Mouse (Mus musculus): ENCODE results near the gene Ap3d1. TPM values are rescaled to one million over a fixed set of nuclear protein-coding genes. Genes with fewer than 3 reads are reported as not detected.

Ap3d1 gene
- polyA plus RNA-seq, 1 experiment from 2014 or later: 77.4 TPM

DNA sequence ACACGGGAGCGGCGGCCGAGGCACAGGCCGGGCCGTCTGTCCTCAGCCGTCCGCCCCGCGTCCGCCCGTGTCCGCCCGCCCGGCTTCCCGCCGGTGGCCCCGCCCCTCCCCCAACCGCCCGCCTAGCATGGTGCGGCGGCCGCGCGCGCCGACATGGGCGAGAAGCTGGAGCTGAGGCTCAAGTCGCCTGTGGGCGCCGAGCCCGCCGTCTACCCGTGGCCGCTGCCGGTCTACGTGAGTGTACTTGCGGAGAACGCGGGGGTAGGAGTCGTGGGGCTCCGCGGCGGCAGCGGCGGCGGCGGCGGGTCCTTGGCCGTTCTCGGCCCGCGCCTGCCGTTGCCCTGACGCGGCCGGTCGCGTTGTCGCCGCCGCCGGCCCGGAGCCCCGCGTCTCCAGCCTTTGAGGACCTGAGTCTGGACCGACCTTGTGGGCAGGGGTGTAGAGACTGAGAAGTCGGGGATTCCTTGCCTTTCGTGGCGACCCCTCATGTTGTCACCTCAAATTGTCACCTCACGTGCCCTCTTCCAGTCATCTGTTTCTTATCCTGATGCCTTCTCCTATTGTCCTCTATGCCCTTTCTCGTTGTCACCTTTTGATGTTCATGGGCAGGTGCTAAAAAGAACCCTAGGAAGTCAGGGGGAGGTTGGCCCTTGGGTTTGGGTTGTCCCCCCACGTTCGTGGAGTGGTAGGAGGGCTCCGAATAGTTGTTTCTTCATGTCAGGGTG, 13.4 kb upstream of the Ap3d1 start:
- WGBS: under 1% methylated on average over 75 of the region's 75 CpGs
- Histone ChIP-seq H3K36me3 (ENCODE audit: control insufficient read depth, insufficient read depth, low read length) (no peaks in the 10 kb centered on the region), H3K4me3 (ENCODE audit: low read depth, low read length) (peak overlapping the region; percentile 93), H3K4me1 (replicated peaks; ENCODE audit: control insufficient read depth, insufficient read depth, low read length) (peaks cover 24% of the 10 kb centered on the region), H3K9ac (ENCODE audit: low read length) (peak overlapping the region; percentile 95), H3K4me2 (ENCODE audit: low read length) (peak overlapping the region; percentile 100), H3K27ac (ENCODE audit: low read depth) (peak overlapping the region; percentile 74), H3K9me3 (ENCODE audit: control insufficient read depth, low read length) (no peaks in the 10 kb centered on the region), H3K27me3 (replicated peaks; ENCODE audit: control insufficient read depth, insufficient read depth, low read length) (no peaks in the 10 kb centered on the region)
- no peak for ATAC-seq (replicated peaks; ENCODE audit: low FRiP score, low TSS enrichment, low read depth)
- no peak for DNase-seq (ENCODE audit: low spot score)

DNA sequence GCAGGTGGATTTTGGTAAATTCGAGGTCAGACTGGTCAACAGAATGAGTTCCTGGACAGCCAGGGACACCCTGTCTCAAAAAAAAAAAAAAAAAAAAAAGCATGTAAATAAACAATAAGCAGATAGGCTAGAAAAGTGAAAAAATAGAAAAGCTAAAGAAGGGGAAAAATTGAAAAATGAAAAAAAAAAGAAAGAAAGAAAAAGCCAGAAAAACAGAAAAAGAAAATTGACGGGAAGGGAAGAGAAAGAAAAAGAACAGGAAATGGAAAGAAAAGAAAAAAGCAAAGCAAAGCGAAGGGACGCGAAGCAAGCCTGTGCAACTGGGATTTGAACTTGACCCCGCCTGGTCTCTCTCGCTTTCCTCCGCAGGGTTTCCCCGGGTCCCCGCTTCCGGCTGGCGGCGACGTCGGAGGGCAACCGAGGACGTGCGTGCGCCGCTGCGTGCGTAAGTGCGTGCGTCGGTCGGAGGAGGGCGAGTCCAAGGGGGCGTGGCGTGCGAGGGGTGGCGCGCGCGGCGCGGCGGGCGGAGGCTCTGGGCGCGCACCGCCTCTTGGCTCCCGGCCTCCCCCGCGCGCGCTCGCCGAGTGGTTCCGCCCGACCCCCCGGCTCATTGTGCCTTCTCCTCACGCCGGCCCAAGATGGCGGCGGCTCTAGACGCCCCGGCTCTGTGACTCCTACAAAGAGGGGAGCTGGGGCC, 12.7 kb upstream of the Ap3d1 start, which contains the start of gene Dot1l:
Dot1l (plus strand) TSS at position 613 of the 697 bp plus-strand sequence.
- Histone ChIP-seq H3K27ac (ENCODE audit: low read depth) (peak within 1 kb of the TSS; percentile 74), H3K9ac (ENCODE audit: low read length) (peak within 1 kb of the TSS; percentile 95), H3K27me3 (replicated peaks; ENCODE audit: control insufficient read depth, insufficient read depth, low read length) (no peaks in the 10 kb centered on the region), H3K36me3 (ENCODE audit: control insufficient read depth, insufficient read depth, low read length) (no peaks in the 10 kb centered on the region), H3K9me3 (ENCODE audit: control insufficient read depth, low read length) (no peaks in the 10 kb centered on the region), H3K4me2 (ENCODE audit: low read length) (peak within 1 kb of the TSS; percentile 100), H3K4me1 (replicated peaks; ENCODE audit: control insufficient read depth, insufficient read depth, low read length) (peaks cover 24% of the 10 kb centered on the region), H3K4me3 (ENCODE audit: low read depth, low read length) (peak within 1 kb of the TSS; percentile 93)
- DNase-seq (ENCODE audit: low spot score) (peak; percentile 99), ATAC-seq (replicated peaks; ENCODE audit: low FRiP score, low TSS enrichment, low read depth) (peak; percentile 87)
- 1% methylated on average over 35 of the region's 57 CpGs for whole genome bisulfite sequencing

DNA sequence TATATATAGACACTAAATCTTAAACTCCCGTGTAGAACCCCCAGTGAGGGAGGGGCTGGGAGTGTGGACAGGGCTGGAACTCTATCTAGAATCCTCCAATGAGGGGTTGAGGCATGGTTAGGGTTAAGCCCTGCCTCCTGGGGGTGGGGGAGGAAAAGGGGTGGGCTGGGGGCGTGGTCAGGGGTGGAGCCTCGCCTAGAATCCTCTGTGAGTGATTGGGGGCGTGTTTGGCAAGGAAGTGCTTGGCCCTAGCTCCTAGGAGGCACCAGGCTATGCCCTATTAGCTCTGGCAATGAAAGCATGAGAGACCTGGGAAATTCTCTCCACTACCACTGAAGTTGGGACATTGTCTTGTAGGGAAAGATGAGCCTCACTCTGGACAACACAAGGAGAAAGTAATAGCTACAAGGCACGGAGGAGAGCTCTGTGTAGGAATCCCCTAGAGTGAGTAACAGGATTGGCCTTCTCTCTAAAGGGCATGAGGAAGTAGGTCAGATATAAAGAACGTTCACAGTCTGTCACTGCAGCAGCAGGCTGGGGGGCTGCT, 10.1 kb upstream of the Ap3d1 start:
- Histone ChIP-seq H3K36me3 (ENCODE audit: control insufficient read depth, insufficient read depth, low read length) (no peaks in the 10 kb centered on the region), H3K4me2 (ENCODE audit: low read length) (peak overlapping the region; percentile 47), H3K9me3 (ENCODE audit: control insufficient read depth, low read length) (no peaks in the 10 kb centered on the region), H3K27me3 (replicated peaks; ENCODE audit: control insufficient read depth, insufficient read depth, low read length) (no peaks in the 10 kb centered on the region), H3K4me3 (ENCODE audit: low read depth, low read length) (peak overlapping the region; percentile 0; the same call in 1 of the 2 replicates), H3K27ac (ENCODE audit: low read depth) (peak overlapping the region; percentile 69), H3K4me1 (replicated peaks; ENCODE audit: control insufficient read depth, insufficient read depth, low read length) (peaks cover 19% of the 10 kb centered on the region), H3K9ac (ENCODE audit: low read length) (no peak overlapping the region)
- ATAC-seq (replicated peaks; ENCODE audit: low FRiP score, low TSS enrichment, low read depth) (peak; percentile 58), DNase-seq (ENCODE audit: low spot score) (peak; percentile 92)
- WGBS: 3% methylated on average over 6 of the region's 6 CpGs

DNA sequence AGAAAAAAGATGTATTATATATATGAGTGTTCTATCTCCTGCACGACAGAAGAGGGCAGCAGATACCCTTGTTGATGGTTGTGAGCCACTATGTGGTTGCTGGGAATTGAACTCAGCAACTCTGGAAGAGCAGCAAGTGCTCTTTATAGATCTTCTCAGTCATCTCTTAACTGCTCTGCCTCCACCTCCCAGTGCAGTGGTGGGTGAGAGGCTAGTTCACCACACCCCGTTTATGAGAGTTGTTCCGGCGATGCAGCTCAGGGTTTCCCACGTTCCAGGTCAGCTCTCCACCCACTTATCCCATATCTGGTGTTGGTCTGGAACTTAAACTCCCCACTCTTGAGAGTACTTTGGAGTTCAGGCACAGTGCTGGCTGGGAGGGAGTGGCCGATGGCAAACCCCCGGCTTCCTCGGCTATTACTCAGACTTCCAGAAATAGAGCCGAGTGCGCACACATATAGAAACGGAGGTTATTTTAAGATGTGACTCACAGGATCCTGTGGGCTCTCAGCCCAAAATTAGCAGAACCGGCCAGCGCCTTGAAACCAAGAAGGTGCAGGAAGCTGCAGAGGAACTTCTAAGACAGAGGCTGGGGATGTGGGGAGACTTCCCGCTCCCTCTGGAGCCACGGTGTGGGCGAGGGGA, 9.2 kb upstream of the Ap3d1 start:
- H3K27ac ChIP-seq (ENCODE audit: low read depth): peak overlapping the region; percentile 69
- H3K4me3 ChIP-seq (ENCODE audit: low read depth, low read length): peak overlapping the region; percentile 0
- no peaks in the 10 kb centered on the region for H3K36me3 ChIP-seq (ENCODE audit: control insufficient read depth, insufficient read depth, low read length)
- H3K9me3 ChIP-seq (ENCODE audit: control insufficient read depth, low read length): no peaks in the 10 kb centered on the region
- DNase-seq (ENCODE audit: low spot score) (peak; percentile 67), ATAC-seq (replicated peaks; ENCODE audit: low FRiP score, low TSS enrichment, low read depth) (no peak)
- no peaks in the 10 kb centered on the region for H3K27me3 ChIP-seq (replicated peaks; ENCODE audit: control insufficient read depth, insufficient read depth, low read length)
- H3K4me2 ChIP-seq (ENCODE audit: low read length): peak overlapping the region; percentile 47
- H3K9ac ChIP-seq (ENCODE audit: low read length): no peak overlapping the region
- H3K4me1 ChIP-seq (replicated peaks; ENCODE audit: control insufficient read depth, insufficient read depth, low read length): peaks cover 11% of the 10 kb centered on the region
- 6% methylated on average over 16 of the region's 16 CpGs for WGBS

DNA sequence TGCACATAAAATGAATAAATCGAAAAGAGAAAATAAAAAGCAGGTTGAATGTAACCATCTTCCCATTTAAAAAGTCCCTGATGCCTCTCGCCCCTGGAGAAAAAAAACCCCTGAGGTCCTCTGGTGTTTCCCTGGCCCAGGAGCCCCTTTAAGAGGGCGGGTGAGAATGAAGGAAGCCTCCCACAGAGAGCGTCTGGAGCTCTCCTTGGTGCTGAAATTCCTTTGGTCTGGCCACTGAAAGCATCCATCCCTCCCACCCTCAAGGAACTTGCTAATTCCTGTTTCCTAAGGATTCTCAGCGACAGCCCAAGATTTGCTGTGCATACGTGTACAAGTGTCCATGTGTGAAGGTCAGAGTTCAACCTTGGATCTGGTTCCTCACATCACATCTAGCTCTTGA, 6.5 kb upstream of the Ap3d1 start:
- Histone ChIP-seq H3K9me3 (ENCODE audit: control insufficient read depth, low read length) (no peaks in the 10 kb centered on the region), H3K27ac (ENCODE audit: low read depth) (no peak overlapping the region), H3K36me3 (ENCODE audit: control insufficient read depth, insufficient read depth, low read length) (no peaks in the 10 kb centered on the region), H3K4me1 (replicated peaks; ENCODE audit: control insufficient read depth, insufficient read depth, low read length) (peaks cover 6% of the 10 kb centered on the region; the same call in 1 of the 2 replicates), H3K4me2 (ENCODE audit: low read length) (no peak overlapping the region), H3K9ac (ENCODE audit: low read length) (no peak overlapping the region), H3K27me3 (replicated peaks; ENCODE audit: control insufficient read depth, insufficient read depth, low read length) (no peaks in the 10 kb centered on the region), H3K4me3 (ENCODE audit: low read depth, low read length) (no peak overlapping the region)
- peak; percentile 86 for DNase-seq (ENCODE audit: low spot score)
- WGBS: 10% methylated on average over 6 of the region's 6 CpGs
- no peak for ATAC-seq (replicated peaks; ENCODE audit: low FRiP score, low TSS enrichment, low read depth)

DNA sequence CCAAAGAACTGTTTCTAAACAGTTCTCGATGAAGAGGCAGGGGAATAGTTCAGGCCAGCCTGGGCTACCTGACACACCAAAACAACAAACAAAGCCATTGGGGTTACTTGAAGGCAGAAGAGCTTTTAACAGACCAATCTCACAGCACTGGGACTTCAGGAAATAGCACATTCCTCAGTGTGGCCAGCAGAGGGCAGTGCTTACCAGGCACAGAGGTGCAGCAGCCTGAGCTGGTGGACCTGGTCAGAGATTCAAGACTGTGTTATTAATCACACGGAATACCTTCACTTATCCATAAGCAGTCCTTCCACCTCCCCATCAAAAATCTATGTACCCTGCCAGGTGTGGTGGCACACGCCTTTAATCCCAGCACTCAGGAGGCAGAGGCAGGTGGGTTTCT, 5.3 kb upstream of the Ap3d1 start:
- no peaks in the 10 kb centered on the region for H3K27me3 ChIP-seq (replicated peaks; ENCODE audit: control insufficient read depth, insufficient read depth, low read length)
- no peak overlapping the region for H3K9ac ChIP-seq (ENCODE audit: low read length)
- 13% methylated on average over 3 of the region's 3 CpGs for WGBS
- DNase-seq (ENCODE audit: low spot score): peak; percentile 79
- H3K4me1 ChIP-seq (replicated peaks; ENCODE audit: control insufficient read depth, insufficient read depth, low read length): peaks cover 7% of the 10 kb centered on the region
- H3K36me3 ChIP-seq (ENCODE audit: control insufficient read depth, insufficient read depth, low read length): no peaks in the 10 kb centered on the region
- ATAC-seq (replicated peaks; ENCODE audit: low FRiP score, low TSS enrichment, low read depth): no peak
- H3K4me2 ChIP-seq (ENCODE audit: low read length): no peak overlapping the region
- H3K4me3 ChIP-seq (ENCODE audit: low read depth, low read length): no peak overlapping the region
- no peak overlapping the region for H3K27ac ChIP-seq (ENCODE audit: low read depth)
- H3K9me3 ChIP-seq (ENCODE audit: control insufficient read depth, low read length): no peaks in the 10 kb centered on the region

DNA sequence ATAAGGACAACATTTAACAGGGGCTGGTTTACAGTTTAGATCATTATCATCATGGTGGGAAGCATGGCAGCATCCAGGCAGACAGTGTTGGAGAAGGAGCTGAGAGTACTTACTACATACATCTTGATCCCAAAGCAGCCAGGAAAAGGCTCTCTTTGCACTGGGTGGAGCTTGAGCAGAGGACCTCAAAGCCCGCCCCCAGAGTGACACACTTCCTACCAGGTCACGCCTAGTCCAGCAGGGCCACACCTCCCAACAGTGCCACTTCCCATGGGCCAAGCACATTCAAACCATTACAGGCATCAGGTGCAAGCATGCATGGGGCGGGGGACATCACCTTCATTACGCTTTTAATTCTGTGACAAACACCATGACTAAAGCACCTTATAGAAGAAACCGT, 2.2 kb upstream of the Ap3d1 start:
- no peaks in the 10 kb centered on the region for H3K27me3 ChIP-seq (replicated peaks; ENCODE audit: control insufficient read depth, insufficient read depth, low read length)
- H3K27ac ChIP-seq (ENCODE audit: low read depth): no peak overlapping the region
- 38% methylated on average over 5 of the region's 5 CpGs for WGBS
- peaks cover 18% of the 10 kb centered on the region for H3K4me1 ChIP-seq (replicated peaks; ENCODE audit: control insufficient read depth, insufficient read depth, low read length)
- H3K4me3 ChIP-seq (ENCODE audit: low read depth, low read length): no peak overlapping the region
- H3K36me3 ChIP-seq (ENCODE audit: control insufficient read depth, insufficient read depth, low read length): no peaks in the 10 kb centered on the region
- H3K9me3 ChIP-seq (ENCODE audit: control insufficient read depth, low read length): no peaks in the 10 kb centered on the region
- ATAC-seq (replicated peaks; ENCODE audit: low FRiP score, low TSS enrichment, low read depth) (no peak), DNase-seq (ENCODE audit: low spot score) (no peak)
- no peak overlapping the region for H3K9ac ChIP-seq (ENCODE audit: low read length)
- H3K4me2 ChIP-seq (ENCODE audit: low read length): no peak overlapping the region

DNA sequence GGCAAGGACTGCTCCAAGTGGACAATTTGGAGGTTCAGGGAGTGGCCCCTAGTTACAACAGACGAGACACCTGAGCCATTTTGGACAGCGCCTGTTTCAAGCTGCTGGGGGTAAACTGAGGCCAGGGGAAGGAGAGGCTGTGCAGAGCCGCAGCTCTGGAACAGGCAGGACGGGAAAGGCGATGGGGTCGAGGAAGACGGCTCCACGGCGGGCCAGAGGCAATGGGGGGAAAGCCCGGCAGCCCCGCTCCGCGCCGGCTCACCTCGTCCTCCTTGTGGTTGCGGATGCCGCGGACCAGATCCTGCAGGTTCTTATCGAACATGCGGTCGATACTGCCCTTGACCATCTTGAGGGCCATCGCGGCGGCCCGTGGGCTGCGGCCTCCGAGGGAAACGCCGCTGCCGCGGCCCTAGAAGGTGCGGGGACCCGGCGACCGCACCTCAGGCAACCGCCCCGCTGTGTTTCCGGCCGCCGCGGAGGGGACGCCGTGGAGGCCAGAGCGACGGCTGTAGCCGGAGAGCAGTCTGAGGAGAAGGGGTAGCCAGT, 357 bp downstream of the Ap3d1 start:
- Histone ChIP-seq H3K27ac (ENCODE audit: low read depth) (peak overlapping the region; percentile 82), H3K4me2 (ENCODE audit: low read length) (peak overlapping the region; percentile 98), H3K9me3 (ENCODE audit: control insufficient read depth, low read length) (no peaks in the 10 kb centered on the region), H3K4me1 (replicated peaks; ENCODE audit: control insufficient read depth, insufficient read depth, low read length) (peaks cover 18% of the 10 kb centered on the region), H3K36me3 (ENCODE audit: control insufficient read depth, insufficient read depth, low read length) (peaks cover 5% of the 10 kb centered on the region; the same call in 1 of the 2 replicates), H3K27me3 (replicated peaks; ENCODE audit: control insufficient read depth, insufficient read depth, low read length) (no peaks in the 10 kb centered on the region), H3K9ac (ENCODE audit: low read length) (peak overlapping the region; percentile 94), H3K4me3 (ENCODE audit: low read depth, low read length) (peak overlapping the region; percentile 100)
- ATAC-seq (replicated peaks; ENCODE audit: low FRiP score, low TSS enrichment, low read depth) (peak; percentile 0; the same call in 1 of the 2 replicates), DNase-seq (ENCODE audit: low spot score) (peak; percentile 63)
- 0% methylated on average over 46 of the region's 46 CpGs for WGBS
